Mouse (Mus musculus): ENCODE measurements around the gene Cybrd1. TPM values are rescaled to one million over a fixed set of nuclear protein-coding genes. Genes with fewer than 3 reads are reported as not detected.

Gene Cybrd1
- total RNA-seq, 1 experiment from 2014 or later, result 0.89 TPM

DNA sequence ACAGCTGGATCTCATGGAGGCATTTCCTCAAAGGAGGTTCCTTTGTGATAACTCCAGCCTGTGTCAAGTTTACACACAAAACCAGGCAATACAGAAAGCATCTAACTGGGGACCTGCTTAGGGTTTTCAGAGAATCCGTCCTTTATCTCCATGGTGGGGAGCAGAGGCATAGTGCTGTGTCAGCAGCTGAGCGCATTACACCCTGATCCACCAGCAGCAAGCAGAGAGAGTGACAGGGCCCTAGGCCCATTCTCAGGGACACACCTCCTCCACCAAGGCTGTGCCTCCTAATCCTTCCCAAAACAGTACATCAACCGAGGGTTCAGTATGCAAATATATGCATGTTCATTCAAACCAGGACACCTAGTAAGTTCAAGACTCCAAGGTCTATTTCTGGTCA is 55.3 kb downstream of the Cybrd1 start:
- DNase-seq, result no peak

DNA sequence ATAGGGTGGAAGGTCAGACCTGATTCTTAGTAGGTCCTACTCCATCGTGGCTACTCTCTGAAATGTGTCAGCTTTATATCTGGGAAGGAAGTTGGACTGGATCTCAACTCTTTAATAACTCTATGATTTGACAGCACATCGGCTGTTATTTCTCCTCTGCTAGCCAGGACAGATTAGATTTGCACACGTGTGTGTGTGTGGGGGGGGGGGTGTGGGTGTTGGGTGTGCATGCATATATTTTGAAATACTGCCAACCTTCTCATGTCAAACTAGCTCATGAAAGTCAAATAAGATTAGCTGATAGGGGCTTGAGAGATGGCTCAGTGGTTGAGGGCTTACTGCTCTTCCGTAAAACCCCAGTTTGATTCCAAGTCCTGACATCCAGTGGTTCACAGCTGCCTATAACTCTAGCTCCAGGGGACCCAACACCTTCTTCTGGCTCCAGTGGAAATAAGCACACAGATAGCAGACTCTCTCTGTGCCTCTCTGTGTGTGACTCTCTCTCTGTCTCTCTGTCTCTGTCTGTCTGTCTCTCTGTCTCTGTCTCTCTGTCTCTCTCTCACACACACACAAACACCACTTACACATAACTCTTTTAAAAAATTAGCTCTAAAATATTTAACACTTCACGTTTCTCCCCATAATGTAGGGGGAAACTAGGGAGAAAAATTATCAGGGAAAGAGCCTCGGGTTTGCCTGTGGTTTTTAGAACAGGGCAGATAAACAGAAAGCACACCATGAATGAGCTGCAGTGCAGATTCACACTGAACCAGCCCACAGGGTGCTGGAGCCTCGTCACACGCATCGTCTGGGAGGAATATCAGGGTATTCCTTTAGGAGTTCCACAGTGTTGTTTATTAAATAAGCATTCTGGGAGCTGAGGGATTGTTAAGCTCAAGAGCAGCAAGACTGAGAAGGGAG is 58.9 kb downstream of the Cybrd1 start:
- no peak for DNase-seq

DNA sequence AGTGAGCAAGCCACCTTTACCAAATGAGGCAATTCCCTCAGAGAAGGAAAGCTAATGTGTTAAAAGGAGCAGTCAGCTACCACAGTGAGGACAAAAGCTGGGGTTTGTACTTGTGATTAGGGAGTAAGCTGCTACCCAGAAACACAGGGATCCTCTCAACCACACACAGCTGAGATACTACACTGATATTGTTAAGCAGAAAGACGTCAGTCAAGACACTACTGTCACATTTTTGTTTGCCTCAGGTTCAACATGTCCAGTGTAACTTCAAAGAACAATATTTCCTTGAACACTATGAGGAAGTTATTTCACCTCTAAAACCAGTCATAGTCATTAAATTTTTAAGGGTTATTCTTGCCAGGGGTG is 59.5 kb downstream of the Cybrd1 start:
- no peak for DNase-seq

DNA sequence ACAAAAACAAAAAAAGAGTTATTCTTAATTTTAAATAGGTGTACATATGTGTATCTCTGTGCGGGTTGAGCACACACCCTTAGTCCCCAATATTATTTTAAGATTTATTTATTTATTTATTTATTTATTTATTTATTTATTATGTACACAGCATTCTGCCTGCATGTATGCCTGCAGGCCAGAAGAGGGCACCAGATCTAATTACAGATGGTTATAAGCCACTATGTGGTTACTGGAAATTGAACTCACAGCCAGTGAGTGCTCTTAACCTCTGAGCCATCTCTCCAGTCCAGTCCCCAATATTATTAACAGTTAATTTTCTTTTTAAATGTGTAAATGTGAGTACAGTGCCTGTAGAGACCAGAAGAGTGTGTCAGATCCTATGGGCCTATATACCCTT is 60.0 kb downstream of the Cybrd1 start:
- DNase-seq, result no peak

DNA sequence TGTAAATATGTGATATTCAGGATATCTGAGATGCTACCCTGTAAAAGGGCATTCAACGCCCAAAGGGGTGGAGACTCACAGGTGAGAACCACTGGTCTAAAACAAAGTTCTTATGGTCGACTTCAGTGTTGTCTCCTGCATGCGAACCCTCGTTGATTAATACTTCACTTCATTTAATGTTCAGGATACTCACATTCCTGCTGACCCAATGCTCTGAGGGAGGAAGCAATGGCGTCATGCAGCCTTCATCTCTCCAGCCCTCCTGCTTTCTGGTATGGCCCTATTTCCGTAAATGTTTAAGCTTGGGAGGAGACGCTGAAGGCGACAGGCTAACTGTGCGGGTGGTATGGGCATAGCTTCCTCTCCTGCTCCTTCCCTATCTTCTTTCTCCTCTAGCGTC is 62.0 kb downstream of the Cybrd1 start:
- DNase-seq, result no peak

DNA sequence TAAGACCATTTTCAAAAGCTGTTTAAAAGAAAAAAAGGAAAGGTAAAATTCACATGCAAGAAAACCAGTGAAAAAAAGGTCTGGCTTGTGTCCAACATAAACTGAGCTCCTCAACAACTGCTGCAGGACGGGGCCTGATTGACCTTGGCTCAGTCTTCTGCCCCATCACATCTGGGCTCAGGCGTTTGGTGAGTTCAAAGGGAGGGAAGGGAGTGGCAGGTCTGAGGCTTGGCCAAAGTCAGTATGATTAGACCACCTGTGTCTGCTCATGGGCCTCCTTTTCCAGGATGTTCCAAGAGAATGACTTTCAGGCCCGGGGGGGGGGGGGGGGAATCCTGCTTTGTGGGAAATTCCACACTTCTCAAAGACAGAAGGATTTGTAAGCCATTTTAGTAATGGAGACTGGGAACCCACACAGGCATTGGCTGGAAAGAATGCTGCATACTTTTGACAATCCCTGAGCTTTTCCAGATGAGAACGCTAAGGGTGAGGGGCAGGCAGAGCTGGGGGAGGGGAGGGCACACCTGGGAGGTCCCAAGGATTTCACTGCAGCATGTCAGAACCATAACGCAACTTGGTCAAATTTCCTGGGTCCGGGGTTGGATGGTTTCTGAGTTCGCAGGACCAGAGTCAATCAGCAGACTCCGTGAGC is 63.0 kb downstream of the Cybrd1 start:
- DNase-seq, result no peak

DNA sequence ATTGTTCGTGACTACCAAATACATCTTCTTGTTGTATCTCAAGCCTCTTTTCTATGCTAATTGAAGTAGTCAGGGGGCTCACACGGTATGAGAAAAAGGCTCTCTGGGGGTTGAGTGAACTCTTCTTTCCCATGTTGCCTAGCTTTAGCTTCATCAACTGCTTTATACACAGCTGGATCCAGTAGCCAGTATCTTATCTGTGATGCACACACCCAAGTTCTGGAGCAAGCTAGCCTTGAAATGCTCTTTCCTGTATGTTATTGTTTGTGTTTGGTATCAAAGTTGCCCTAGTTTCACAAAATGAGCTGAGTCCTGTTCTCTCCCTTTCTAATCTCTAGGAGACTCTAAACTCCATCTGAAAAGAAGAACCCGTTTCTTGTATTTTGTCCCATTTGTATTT is 70.2 kb downstream of the Cybrd1 start:
- DNase-seq, result no peak

DNA sequence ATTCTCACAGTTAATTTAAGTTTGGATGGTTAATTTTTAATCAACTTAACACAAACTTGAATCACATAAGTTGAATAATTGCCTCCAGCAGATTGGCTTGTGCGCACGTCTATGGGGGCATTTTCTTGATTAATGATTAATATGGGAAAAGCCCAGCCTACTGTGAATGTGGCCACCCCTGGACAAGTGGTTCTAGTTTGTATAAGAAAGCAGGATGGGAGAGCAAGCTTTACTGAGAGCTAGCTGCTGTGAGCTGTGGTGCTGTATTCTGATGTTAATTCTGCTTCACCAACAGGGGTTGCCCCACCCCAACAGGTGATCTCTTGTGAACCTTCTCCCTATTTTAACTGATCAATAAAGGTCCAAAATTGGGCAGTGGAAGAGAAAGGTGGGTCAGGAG is 71.1 kb downstream of the Cybrd1 start:
- no peak for DNase-seq

DNA sequence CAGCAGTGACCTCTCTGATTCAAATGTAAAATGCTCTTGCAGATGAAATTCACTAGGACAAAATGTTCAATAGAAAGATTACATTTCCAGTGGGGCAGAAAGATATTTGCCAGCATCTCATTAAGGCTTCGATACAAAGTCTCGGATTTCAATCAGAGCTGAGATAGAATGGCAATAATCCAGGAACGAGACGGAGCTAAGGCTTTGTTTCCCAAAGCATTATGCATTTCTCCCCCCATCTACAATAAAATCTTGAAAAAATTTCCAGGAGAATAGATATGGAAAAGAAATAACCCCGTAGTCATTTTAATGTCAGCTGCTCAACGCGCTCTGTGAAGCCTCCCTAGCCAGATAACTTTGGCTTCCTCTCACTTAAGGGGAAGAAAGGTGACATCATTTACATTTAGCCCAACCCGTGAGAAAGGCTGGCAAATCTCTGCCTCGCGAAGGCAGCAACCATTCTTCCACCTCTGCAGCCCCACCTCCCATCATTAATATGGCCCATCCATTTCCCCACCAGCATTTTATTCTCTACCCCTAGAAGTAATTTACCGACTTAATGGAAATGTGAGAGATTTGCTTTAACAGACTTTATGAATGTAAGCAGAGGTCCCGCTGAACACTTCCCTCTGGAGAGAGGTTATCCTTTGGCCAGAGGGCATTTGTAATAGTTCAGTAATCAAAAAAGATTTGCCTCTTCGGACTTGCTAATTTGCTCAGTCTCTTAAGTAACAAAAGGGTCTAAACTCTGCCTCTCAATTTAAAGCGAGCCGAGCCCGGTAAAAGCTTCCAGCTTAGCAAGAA is 73.9 kb downstream of the Cybrd1 start:
- DNase-seq, result no peak

DNA sequence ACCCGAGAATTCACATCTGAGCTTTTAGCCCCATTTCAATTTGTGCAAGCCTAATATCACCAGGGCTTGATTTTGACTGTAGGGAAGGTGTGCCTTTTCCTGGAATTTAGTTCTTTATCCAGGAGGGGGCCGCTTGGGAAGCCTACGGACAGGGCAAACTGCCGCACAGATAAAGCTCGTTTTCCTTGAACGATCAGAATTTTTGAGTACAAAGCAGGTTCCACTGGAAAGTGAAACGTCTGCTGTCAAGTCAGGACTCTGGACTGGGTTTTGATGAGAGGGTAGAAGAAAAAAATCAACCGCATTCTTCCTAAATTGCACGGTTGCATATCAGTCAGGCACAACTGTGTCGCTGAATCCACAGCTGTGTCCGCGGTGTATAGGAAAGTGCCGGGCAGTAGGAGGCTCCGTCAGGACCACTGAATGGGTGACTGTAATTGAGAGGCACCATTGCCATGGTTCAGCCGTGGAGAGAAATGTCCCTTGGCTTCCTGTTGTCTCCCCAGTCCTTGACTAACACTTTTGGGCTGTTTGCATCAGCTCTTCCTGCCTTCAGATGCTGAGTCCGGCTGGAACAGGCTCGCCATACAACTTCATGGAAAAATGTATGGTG is 74.6 kb downstream of the Cybrd1 start:
- DNase-seq, result no peak

Other genes with a start within 250 kb of the Cybrd1 start
- 15.6 and 15.7 TPM in 2 replicates for gene Dcaf17, start 62.6 kb upstream of the Cybrd1 start, total RNA-seq (2021)
- gene Mettl8, start 62.3 kb upstream of the Cybrd1 start, total RNA-seq (2021), result 11.6 and 13.0 TPM in 2 replicates
- gene Dync1i2, start 93.8 kb downstream of the Cybrd1 start, total RNA-seq (2021), result 84.0 and 84.5 TPM in 2 replicates
- 64.9 and 73.7 TPM in 2 replicates for gene Slc25a12, start 249.8 kb downstream of the Cybrd1 start, total RNA-seq (2021)